Mouse (Mus musculus): ENCODE measurements around the gene Nrp2. TPM values are rescaled to one million over a fixed set of nuclear protein-coding genes. Genes with fewer than 3 reads are reported as not detected.

Gene Nrp2
- total RNA-seq, 2 experiments from 2014 or later, result 20.2 to 30.1 TPM

GRCm38 (mm10) chr1:62704117-62704888, 1.2 kb downstream of the Nrp2 start:
- DNase-seq, result no peak

- DNase-seq, result no peak
Measured at GRCm38 (mm10) chr1:62704889-62705516, 1.9 kb downstream of the Nrp2 start.

GRCm38 (mm10) chr1:62705517-62705981, 2.5 kb downstream of the Nrp2 start:
- DNase-seq, result no peak

- DNase-seq, result peak; percentile 77 to 79
Measured at GRCm38 (mm10) chr1:62706085-62707021, 3.3 kb downstream of the Nrp2 start.

DNA sequence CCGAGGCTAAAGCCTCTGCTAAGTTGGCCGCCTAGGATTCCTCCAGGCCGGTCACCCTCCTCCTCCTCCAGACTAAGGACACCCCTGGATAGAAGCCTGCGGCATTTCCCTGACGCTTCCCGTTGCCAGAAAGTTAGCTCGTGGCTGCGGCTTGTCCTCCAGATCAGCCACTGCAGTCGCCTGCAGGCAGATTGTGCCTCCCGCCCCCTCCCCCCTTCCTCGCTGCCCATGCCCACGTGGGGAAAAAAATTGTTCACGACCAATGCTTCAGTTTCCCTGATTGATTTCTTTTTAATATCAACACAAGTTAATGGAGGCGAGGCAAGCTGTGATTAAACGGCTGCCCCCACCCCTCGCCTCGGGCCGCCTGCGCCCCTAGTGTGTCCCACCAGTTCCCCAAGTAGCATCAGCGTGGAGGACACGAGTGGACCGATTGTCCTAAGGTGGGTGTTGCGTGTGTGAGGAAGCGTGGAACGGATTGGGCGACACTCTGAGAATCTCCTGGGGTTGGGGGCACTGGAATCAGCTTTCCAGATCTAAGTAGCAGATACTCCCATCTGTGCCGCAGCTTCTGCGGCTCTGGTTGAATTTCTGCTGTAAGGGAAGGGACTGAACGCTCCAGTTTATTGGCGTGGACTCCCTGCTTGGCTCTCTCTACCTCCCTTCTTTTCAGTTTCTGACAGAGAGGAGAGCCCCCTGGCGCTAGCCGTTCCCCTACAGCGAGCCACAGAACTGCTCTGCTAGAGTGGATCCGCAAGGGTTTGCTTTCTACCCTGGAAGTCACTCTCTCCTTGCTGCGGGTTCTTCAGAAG, 4.2 kb downstream of the Nrp2 start:
- DNase-seq, result peak; percentile 74 to 75

DNA sequence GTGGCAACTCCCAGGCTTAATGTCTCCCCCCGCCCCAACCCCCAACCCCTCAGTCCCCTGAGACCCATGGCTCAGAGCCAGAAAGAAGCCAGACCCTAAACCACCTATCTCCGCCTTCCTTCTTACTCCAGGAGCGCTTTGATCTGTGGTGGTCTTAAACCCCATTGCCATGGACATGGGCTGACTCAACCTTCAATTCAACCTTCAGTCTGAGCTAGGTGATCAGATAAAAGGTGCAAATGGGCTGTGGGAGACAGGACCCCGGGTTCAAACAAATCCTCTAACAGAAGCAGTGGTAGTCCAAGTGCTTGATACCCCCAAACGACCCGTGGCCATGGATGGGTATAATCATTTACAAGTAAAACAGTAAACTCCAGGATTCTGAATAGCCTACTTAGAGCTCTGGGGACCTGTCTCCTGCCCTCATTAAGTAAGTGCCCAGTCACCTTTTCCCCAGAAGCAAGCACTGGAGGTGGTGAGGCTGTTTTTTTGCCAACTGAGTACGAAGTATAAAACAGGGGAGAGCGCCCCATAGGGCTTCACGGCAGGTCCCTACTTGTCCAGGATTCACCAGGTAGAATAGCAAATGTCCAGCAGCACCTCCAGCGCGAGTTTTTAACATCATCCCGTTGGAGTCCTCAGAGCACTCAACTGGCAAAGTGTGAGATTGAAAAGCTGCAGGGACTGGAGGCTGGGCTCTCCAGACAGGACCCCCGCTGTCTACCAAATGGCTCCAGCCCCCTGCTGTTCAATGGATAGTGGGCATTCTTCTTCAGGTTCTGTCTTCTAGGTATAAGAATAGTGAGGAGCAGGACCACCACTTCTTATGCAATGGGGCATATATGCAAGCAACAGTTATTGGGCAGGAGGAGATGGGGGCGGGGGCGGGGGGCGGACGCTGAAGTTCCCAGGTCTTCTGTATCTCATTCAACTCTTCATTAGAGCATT, 5.1 kb downstream of the Nrp2 start:
- DNase-seq, result no peak

DNA sequence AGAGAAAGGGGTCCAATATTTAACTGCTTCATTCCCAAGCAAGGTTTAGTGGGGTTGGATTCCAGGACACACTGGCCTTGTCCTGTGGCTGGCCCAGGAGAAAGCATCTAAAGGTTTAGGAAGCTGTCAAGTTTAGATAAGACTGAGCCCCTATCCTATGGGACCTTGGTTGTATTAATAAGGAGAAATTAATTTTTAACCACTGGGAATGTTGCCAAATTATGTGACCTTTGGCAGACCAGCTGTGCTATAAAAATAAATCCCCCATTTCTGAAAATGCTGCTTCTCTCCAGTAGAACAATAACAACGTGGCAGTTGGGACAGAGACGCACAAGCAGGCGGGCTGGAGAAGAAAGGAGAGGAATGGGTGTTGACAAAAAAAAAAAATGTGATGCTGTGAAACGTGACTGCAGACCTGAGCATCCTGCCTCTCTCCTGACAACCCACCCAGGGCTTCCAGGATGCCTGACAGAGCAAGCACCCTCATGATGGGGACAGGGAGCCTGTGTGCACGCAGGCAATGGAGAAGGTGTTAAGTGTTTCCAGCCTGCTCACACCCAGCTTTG, 6.8 kb downstream of the Nrp2 start:
- no peak for DNase-seq

- no peak for DNase-seq
Measured at GRCm38 (mm10) chr1:62713021-62713676, 10.1 kb downstream of the Nrp2 start.

DNA sequence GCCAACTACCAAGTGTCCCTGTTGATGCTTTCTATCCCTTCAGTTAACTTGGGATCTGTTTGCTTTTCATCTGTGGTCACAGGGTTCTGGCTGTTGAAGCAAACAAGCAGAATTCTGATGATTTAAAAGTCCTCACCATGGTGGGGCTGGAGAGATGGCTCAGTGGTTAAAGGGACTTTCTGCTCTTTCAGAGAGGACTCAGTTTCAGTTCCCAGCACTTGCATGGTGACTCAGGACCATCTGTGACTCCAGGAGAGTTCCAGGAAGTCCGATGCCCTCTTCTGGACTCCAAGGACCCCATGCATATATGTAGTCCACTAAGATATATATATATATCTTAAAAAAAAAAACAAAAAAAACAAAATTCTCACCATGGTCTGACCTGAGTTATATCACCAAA, 11.9 kb downstream of the Nrp2 start:
- no peak for DNase-seq

DNA sequence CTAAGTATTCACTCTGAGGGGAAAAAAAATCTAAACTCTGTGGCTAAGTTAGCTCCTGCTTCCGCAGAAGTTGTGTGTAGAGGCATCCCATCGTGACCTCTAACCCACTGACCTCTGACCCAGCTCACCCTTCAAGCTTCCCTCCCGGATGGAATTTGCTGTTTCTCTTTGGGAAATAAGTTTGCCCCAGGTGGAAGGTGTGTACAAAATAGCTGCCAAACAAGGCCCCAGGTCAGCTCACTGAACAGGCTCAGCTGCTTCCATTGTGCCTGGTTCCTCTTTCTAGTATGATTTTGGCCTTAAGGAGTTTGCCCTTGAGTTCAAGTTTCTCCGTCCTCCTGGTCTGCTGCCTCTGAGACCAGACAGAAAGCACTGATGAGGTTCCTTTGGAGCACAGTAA, 12.6 kb downstream of the Nrp2 start:
- DNase-seq, result no peak

DNA sequence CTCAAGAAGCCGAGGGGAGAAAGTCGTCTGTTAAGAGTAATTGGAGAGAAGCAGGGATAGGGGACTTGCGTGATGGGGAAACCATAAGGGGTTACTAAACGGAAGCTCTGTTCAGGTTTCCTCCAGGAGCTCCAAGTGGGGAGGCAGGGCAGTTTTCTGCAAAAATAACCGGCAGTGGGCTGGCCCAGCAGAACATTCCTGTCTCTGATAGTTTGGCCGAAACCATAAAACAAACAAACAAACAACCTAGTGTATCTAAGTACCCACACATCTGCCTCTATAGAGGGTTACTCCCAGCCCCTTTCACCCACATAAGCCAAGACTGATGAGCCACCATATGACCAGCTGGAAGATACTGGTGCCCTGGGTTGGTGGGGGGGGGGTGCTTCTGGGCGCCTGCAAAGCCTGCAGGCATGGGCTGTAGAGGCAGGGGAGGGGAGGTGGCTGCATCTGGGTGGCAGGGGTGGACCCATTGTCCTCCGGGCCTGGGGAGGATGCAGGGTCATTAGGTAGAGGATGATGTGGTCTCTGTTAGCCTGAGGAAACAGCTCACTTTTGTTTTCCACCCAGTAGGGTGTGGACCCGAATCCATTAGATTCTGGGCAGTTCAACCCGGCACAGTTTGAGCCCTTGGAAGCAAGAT, 13.9 kb downstream of the Nrp2 start:
- DNase-seq, result no peak

GRCm38 (mm10) chr1:62717552-62718236, 14.6 kb downstream of the Nrp2 start:
- DNase-seq, result no peak

GRCm38 (mm10) chr1:62718237-62718571, 15.1 kb downstream of the Nrp2 start:
- no peak for DNase-seq

DNA sequence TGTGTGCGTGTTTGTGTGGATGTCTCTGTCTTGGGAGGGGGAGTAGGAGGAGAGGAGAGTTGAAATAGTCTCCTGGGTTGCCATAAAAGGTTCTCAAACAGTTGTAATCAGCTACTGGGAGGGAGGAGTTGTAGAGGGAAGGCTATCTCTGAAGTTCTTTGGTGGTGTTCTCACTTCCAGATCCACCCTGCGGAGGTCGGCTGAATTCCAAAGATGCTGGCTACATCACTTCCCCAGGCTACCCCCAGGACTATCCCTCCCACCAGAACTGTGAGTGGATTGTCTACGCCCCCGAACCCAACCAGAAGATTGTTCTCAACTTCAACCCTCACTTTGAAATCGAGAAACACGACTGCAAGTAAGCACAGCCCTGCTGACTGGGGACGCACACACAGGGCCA, 15.7 kb downstream of the Nrp2 start:
- no peak for DNase-seq

- no peak for DNase-seq
Measured at GRCm38 (mm10) chr1:62719770-62720169, 16.7 kb downstream of the Nrp2 start.

- DNase-seq, result peak in 1 of 2 experiments; percentile 51
Measured at GRCm38 (mm10) chr1:62720176-62720575, 17.1 kb downstream of the Nrp2 start.

- DNase-seq, result no peak
Measured at GRCm38 (mm10) chr1:62720727-62721705, 17.9 kb downstream of the Nrp2 start.
